Mouse (Mus musculus): Measurements from ENCODE around the gene Pex7.

The Pex7 gene

DNA sequence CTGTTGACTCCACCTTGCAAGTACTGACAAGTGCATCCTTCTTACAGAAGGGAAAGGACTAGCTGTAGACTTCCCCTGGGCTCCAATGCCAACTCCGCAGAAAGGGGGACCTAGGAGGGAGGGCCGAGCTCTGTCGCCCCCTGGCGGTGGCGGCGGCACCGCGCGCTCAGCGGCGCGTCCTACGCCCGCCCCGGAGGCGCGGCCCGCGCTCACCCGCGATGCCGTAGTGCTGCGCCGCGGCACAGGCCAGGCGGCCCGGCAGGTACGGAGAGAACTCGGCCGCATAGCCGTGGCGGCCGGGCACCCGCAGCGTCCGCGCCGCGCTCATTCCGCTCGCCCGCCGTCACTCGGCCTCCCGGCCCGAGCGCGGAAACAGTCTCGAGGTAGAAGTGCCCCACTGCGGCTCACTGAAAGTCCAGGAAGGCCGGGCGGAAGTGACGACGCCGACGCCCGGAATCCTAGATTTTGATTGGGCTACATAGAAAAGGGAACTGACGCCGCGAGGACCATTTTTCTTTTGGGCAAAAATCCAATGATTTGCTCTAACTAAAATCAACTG is at the start of gene Pex7:
Gene Pex7, minus strand, starts transcription at position 444 of the 559 bp plus-strand sequence.
- peak; percentile 82 to 85 for DNase-seq

DNA sequence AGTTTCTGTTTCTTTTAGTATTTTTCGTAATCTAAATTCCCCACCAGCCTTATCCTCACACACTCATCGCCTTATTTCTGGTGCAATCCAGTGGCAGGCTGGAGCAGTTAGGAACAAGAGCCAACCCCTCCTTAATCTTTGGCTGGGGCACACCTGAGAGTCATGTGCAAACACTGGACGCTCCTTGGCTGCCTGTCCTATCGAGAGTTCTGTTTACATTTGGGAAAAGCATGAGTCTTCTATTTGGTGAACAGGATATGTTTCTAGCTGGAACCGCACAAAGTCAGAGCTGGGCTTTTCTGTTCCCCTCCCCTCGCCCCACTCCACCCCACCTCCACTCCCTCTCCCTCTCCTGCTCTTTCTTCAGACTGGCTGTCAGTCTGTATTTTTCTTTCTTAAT is 49.3 kb upstream of the Pex7 start:
- no peak for DNase-seq

DNA sequence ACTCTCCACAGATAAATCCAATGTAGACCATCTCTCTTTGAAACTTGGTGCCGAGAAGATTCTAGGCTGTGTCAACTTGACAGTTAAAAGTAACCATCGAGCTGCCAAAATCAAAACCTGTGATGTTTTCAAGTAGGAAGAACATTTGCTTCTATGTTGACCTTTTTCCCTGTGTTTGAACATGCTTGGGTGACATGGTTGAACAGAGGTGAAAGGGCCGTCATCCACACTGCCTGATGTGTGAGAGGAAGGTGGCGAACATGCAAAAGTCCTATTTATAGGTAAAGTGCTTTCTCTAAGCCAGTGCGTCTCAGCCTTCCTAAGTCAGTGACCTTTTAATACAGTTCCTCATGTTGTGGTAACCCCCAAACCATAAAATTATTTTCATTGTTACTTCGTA is 48.3 kb upstream of the Pex7 start:
- no peak for DNase-seq

DNA sequence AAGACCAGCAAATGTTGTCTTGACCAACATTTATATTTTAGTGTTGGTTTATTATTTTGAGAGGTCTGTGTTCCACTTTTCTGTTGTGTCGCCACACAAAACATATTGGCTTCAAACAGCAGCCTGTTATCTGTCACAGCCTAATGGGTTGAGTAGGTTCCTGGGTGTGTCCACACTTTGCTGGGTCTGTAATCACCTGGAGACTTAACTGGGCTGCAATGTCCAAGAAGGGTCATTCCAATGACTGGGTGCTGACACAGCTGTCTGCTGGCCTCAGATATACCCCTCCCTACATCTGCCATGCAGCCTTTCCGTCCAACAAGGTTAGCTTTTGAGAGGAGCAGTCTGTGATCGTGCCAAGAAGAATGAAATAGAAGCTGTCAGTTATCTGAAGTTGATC is 47.1 kb upstream of the Pex7 start:
- no peak for DNase-seq

DNA sequence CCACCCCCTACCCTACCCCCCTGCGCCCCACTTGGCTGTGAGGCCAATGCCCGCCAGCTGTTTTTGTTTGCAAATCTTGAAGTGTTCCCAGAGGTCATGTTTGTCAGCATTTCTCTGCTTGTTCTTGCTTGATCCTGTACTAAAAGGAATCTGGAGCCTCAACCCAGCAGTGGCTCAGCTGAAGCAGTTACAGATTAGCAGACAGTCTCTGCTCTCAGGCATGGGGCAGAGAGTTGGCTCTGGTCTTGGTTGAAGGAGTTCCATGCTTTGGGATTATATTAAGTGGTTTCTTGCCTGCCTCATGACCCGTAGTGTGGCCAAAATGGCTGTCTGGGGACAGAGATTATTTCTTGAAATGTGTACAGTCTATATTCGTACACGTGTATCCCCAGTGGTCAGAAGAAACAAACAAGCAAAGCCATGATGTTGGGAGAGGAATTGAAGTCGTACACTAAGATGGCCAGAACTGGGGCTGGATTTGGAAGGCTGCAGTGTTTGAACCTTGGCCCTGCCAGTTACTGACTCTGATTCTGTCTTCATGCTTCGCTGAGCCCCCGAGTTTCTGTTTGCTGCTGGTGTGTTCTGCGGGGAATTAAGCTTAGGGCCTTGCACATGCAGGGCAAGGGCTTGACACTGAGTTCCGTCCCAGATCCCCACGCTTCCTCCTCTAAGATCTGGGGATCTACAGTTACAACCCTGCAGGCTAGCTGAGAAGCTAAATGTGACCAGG is 45.7 kb upstream of the Pex7 start:
- no peak for DNase-seq

DNA sequence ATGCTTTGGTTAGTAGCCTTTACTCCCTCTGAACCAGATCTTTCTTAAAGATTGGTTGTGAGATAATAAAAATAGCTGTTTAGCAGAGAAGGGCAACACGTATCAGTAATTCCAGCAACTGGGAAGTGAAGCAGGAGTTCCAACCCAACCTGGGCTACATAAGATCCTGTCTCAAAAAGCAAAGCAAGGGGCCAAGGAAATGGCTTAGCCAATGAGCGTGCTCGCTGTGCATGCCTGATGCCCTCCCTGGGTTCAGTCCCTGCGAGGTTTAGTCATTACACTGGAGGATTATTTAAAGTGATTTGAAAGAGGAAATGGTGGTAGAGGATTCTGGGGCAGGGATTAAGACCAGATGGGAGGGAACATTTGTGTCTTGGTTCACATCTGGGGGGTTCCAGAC is 41.6 kb upstream of the Pex7 start:
- DNase-seq = no peak

DNA sequence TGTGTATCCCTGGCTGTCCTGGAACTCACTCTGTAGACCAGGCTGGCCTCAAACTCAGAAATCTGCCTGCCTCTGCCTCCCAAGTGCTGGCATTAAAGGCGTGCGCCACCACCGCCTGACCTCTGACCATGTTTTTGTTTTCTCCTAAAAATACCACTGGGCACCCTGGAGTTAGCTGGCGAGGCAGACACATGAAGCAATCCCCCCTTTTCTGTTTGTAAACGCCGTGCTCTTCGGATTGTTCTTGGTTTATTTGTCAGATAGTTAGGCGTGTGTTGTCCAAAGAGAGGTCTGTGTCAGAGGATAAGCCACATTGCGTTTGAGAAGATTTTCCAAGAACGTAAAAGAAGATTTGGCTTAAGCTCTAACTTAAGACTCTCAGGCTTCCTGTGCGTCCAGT is 40.9 kb upstream of the Pex7 start:
- DNase-seq = no peak

DNA sequence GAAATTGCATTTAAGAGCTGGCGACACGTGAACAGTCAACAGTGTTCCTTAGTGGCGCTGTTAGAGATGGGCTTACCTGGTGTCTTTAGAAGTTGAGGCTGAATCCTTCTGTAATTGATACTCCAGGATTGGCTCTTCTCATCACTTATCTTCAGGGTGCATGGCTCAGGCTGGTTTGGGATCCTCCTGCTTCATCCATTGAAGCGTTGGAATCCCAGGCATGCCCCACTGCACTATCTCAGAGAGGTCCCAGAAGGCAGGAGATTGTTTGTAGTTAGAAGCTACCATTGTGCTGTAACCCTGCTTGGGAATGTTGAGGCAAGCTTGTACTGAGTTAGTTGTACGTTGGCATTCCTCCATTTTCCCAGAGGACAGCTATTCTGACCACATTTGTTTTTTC is 40.4 kb upstream of the Pex7 start:
- no peak for DNase-seq

DNA sequence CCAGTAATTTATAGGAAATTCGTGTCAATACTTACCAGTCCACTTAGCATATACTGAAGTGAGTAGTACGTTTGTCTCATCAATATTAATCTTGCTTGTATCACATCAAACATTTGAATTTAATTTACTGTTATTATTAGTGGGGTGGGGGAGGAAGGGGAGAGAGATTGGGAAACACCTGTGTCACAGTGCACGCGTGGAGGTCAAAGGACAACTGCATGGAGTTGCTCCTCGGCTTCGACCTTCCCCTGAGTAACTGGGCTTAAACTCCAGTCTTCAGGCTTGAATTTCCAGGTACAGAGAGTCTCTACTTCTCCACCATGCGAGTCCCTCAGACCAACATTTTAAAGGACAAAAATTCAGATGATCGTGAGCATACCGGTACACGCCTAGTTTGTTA is 40.0 kb upstream of the Pex7 start:
- DNase-seq = no peak

DNA sequence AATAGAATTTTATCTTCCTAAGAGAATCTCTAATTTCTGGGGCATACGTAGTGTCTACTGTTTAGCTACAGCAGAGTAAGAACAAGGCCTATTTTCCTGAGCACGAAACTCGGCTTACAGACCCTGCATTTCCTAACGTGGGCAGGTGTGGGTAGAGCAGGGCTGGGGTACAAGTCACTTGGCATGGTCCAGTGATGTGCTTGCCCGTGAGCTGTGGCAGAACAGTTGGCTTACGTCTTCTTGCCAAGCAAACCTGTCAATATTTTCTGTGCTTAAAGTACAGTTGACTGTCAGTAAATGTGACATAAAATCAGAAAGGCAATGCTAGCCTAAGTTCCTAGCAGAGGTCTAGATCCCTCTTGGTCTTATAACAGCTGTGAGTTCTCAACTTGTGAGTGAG is 39.2 kb upstream of the Pex7 start:
- no peak for DNase-seq

DNA sequence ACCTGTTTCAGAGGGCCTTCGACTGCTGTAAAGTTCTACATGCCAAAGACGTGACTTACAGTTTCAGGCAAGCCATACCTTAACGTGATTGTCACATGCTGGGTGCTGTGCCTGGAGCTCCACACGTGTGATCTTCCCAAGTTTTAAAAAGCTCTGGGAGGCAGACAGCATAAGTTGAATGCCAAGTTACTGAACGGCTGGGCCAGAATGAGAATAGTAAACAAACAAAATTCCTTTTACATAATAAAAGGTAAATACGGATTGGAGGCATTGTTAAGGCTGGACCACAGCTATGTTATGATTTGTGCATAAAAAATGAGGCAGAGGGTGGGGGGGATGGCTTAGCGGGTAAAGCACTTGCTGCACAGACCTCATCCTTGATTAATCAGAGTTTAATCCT is 38.2 kb upstream of the Pex7 start:
- no peak for DNase-seq

DNA sequence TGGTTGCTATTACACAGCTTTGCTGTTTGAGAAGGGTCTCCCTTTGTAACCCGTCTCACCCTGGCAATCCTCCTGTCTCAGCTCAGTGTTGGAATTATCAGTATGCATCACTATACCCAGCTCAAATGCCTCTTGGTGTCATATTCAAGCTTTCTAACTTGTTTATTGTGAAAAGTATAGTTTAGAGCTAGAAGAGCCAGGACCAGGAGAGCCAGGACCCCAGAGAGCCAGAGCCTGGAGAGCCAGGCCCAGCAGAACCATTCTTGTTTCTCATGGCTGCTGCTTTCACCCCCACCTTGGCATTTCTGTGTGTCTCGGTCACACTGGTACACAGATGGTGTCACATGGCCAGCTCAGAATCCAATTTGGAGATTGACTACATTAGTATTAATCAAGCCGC is 35.1 kb upstream of the Pex7 start:
- no peak for DNase-seq

DNA sequence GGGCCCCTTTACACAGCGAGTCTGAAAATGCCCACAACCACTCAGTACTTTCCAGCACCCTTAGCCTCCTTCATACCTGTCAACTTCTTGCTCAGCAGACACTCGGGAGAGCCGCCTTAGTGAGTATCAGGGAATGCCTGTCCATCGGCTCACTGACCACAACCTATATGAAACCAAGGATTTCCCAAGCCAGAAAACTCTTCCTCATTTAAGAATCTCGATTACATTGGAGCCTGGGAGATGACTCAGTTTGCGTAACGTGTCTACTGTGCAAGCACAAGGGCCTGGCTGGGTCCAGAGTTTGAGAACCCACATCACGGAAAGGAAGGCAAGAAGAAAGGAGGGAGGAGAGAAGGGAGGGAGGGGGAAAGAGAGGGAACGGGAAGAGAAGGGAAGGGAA is 34.4 kb upstream of the Pex7 start:
- no peak for DNase-seq

DNA sequence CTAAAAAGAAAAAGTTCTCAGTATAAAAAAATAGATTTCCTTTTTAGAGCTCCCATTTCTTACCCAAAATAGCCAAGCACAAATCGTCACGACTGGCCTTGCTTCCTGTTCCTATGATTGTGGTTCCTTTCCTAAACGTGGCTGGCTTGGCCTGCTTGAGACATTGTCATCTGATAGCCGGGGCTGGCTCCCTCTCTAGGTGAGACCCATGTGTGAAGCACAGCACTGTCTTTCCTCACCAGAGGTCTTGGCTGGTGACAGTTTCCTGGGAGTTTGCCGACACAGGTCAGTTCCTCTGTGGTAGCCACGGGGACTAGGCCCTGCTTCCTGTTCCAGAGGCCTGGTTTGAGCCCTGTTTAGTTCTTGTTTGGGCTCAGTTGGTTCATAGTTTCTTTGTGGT is 33.6 kb upstream of the Pex7 start:
- peak in 1 of 2 experiments; percentile 15 for DNase-seq

DNA sequence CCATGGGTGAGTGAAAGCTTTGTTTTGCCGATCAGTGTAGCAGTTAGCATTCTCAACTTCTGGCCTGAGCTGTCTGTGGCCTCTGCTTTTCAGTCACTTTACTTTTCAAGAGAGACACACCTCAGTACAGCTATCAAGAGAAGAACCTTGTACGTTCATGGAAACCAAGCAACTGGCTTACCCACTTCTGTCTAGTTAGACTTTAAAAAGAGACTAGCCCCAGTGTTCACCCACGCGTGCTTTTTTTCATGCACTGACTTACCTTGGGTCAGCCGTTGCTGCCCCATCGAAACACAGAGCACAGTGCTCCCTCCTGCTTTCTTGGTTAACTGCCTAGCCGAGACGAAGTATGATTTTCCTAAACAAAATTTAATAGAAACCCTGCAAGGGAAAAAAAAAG is 33.1 kb upstream of the Pex7 start:
- no peak for DNase-seq

DNA sequence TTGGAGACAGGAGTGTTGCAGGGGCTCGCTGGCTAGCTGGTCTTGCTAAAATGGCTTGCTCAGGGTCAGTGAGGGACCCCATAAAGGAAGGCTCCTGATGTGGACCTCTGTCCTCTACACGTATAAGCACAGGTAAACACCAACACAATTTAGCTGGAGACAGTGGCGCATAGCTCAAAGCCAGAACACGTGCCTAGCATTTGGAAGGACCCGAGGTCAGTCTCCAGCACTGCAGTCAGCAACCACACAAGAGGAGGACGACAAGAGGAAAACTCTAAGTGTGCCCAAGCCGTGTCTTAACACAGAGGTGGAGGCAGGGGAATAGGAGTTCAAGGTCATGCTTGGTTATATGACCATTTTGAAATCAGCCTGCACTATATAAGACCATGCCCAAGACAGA is 32.6 kb upstream of the Pex7 start:
- DNase-seq = no peak

DNA sequence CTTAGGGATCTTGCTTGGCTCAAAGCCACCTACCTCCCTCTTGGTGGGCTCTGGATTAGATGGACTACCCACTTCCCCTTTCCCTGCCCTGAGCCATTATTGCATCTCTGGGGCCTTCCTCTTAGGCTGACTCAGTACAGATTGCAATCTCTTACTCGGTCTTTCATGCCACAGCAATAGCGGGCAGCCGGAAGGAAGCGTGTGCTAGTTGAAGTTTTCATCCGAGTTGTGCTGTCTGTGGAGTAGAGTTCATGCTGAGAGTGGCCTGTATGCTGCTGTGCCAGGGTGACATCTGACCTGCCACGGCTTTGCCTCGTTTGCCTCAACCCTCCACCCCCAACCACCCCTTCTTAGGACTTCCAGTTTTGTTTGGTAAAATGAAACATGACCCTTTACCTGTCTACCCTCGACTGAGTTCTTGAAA is 31.8 kb upstream of the Pex7 start:
- DNase-seq = peak; percentile 24 to 51

DNA sequence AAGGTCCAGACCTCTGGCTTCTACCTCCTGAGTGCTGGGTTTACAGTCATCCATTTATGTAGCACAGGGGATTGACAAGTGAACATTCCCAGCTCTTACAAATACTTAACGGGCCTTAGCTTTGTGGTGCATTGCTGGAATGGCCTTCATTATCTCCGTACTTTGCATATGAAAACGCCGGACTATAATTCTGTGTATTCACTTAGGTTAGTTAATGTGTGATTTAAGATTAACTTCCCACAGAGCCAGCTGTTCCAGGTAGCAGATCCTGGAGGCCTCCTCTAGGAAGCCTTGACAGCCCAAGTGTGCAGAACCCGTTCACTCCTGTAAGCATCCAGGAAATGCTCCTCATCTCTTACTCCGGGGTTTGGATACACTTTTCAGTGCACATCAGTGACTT is 31.2 kb upstream of the Pex7 start:
- no peak for DNase-seq

DNA sequence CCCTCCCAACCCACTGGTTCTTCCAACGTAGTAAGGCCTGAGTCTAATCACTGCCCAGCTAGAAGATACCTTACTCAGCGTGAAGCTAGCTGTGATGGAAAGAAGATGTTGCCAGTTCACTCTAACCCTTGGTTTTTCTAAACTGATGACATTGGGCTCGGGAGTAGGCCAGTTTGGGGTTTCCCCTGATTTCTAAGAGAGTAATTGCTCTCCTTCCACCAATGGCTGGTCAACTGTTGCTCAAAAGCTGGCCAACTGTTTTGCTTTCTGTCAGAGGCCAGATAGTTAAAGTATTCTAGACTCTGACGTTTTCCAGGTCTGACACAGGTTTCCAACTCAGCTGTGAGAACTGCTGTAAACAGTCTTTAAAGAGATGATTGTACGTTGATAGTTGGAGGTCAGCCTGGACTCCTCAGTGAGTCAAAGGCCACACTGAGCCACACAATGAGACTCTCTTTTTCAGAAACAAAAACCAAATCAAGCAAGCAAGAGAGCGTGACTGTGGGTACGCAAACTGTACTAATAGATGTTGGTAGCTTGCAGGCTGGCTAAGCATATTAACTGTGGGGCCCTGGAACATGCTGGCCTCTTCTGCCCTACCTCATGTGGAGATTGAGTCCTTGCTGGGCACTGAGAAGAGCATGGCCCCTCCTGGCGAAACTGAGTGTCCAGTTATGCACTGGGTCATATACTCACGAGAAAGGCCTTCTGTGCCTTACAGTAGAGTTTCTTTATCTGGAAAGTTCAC is 29.6 kb upstream of the Pex7 start:
- no peak for DNase-seq

DNA sequence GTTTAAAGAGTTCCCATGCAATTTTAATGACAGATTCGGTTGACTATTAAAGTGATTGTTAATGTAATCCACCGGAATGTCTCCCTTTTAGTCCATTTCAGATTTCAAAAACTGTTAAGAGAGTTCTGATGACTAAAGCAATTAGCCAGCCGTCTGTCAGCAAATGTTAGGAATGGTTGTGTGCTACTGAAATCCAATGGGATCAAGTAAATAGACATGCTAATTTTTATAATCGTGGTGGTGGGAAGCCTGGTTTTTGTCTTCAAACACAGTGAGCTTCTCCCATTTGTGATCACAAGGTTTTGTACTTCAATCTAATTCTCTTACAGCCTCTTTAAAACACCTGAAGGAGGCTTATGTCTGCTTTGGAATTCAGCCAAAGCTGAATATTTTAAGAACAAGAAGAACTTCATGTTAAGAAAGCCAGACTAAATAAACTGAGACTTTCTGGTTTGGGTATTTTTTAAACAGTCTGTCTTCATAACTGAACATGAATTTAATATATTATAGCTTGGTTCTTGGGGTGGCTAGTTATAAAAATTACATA is 28.4 kb upstream of the Pex7 start:
- no peak for DNase-seq

DNA sequence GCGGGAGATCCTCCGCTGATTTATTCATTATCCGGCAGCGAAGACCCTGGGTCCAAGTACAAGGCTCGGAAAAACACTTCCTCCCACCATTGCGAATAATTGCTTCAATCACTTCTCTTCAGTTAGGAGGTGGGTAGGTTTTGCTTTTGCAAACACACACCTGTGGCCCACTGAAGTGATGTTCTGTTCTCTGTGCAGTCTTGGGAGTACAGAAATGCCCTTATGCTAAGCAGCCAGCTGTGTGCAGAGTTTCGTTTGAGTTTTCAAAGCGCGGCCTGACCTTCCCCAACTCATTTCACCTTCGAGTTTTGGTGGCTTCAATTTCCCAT is 27.8 kb upstream of the Pex7 start:
- no peak for DNase-seq

DNA sequence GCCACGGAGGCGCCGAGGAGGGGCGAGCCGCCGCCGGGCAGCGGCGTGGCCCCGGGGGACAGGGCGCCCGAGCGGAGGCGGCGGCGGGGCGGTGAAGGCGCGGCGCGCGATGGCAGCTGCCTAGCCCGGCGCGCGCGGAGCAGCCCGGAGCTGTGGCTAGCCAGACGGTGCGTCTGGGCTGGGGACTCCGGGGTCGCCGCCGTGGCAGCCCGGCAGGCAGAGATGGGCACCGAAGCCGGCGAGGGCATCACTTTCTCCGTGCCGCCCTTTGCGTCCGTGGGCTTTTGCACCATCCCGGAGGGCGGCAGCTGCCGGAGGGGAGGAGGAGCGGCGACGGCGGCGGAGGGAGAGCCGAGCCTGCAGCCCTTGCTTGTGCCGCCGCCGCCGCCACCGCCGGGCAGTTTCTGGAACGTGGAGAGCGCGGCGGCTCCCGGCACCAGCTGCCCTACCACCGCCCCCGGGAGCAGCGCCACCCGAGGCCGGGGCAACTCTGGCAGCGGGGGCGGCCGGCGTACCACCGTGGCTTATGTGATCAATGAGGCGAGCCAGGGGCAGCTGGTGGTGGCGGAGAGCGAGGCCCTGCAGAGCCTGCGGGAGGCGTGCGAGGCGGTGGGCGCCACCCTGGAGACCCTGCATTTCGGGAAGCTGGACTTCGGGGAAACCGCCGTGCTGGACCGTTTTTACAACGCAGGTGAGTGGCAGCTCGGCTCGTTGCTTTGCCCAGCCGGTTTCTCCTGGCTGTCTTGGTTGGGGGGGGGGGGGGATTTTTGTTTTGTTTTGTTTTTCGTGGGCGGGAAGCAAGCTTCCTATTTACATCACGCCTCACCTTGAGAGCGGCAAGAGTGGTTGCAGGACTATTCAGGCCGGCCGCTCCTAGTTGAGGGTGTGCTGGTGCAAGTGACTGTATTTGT is 27.1 kb upstream of the Pex7 start, which contains the start of gene Map3k5:
Gene Map3k5, plus strand, starts transcription at position 89 of the 911 bp plus-strand sequence.
- peak; percentile 32 to 33 for DNase-seq
